Mouse (Mus musculus) bone marrow, adult 2 months (tissue): ENCODE data around the gene Myef2.

Source experiments
- CTCF ChIP-seq: fragments of 200-500 bp; IDR thresholded peaks from 2 replicates; pipeline ENCODE4 v1.5.1; 2011; ENCODE audit warnings: low read length, control low read depth; ENCODE audit not compliant: control insufficient read depth, insufficient read depth
- POLR2A ChIP-seq: fragments of 200-500 bp; IDR thresholded peaks from 2 replicates; pipeline ENCODE4 v1.6.1; 2011; ENCODE audit warnings: low read depth, mild to moderate bottlenecking, control low read depth, low read length, borderline replicate concordance; ENCODE audit not compliant: control insufficient read depth

DNA sequence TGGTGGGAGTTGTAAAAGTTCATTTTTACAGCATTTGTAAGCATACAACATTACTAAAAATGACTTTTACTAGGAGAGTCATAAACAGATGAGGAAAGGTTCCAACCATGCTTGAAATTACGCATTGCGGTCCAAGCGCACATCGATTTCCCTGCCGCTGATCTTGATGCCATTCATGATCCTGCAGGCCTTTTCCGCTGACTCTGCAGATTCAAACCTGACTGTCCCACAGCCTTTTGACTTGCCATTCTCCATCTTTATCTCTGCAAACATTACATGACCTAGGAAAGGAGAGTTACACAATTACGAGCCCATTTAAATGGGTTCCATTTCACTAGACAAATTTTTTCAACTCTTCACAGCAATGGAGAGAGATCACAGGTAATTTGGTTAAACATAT is 34.7 kb downstream of the Myef2 start:
- TF ChIP-seq POLR2A (no peak), CTCF (no peak)
